Mouse (Mus musculus) liver, adult 2 months (tissue): ENCODE results near the gene Pmm1.

Source experiments
- CTCF ChIP-seq: fragments of 200-500 bp; IDR thresholded peaks from 2 replicates; pipeline ENCODE4 v1.5.1; 2011; ENCODE audit warnings: low read depth, low read length, control low read depth
- POLR2A ChIP-seq: fragments of 200-500 bp; IDR thresholded peaks from 2 replicates; pipeline ENCODE4 v1.6.1; 2011; ENCODE audit warnings: low read length, control low read depth; ENCODE audit not compliant: insufficient read depth; ENCODE audit errors: extremely low read depth

GRCm38 (mm10) chr15:81966062-81966829 is 5.5 kb upstream of the Pmm1 start:
- TF ChIP-seq POLR2A (no peak), CTCF (no peak)
